Mouse (Mus musculus): ENCODE measurements around the gene Abcb8. TPM values are rescaled to one million over a fixed set of nuclear protein-coding genes. Genes with fewer than 3 reads are reported as not detected.
A peak's percentile ranks its signal among the peaks of the same experiment; 100 is the strongest.

The Abcb8 gene
- polyA plus RNA-seq, 1 experiment from 2014 or later: 30.5 TPM

GRCm38 (mm10) chr5:24366426-24366825 is 27.0 kb upstream of the Abcb8 start:
- Histone ChIP-seq H3K4me3 (replicated peaks) (no peak overlapping the region), H3K9ac (no peak overlapping the region), H3K4me2 (no peak overlapping the region), H3K4me1 (replicated peaks) (peaks cover 9% of the 10 kb centered on the region), H3K9me3 (replicated peaks) (no peaks in the 10 kb centered on the region), H3K27me3 (peaks cover 47% of the 10 kb centered on the region), H3K36me3 (no peaks in the 10 kb centered on the region), H3K27ac (no peak overlapping the region)
- DNase-seq: no peak
- ATAC-seq (ENCODE audit: low read depth): no peak
- WGBS (ENCODE audit: insufficient replicate concordance): 58% methylated on average over 9 of the region's 9 CpGs

- Histone ChIP-seq H3K27ac (no peak overlapping the region), H3K36me3 (no peaks in the 10 kb centered on the region), H3K9me3 (replicated peaks) (no peaks in the 10 kb centered on the region), H3K4me3 (replicated peaks) (no peak overlapping the region), H3K4me2 (no peak overlapping the region), H3K4me1 (replicated peaks) (peaks cover 9% of the 10 kb centered on the region), H3K27me3 (peaks cover 29% of the 10 kb centered on the region), H3K9ac (no peak overlapping the region)
- WGBS (ENCODE audit: insufficient replicate concordance): 64% methylated on average over 9 of the region's 9 CpGs
- no peak for DNase-seq
- ATAC-seq (ENCODE audit: low read depth): no peak
These were observed 23.7 kb upstream of the Abcb8 start for GRCm38 (mm10) chr5:24369767-24370166.

GRCm38 (mm10) chr5:24373807-24374206 is 19.7 kb upstream of the Abcb8 start:
- H3K27me3 ChIP-seq: peaks cover 17% of the 10 kb centered on the region
- no peak for ATAC-seq (ENCODE audit: low read depth)
- no peak overlapping the region for H3K4me3 ChIP-seq (replicated peaks)
- no peak overlapping the region for H3K4me2 ChIP-seq
- WGBS (ENCODE audit: insufficient replicate concordance): 73% methylated on average over 5 of the region's 5 CpGs
- no peak overlapping the region for H3K9ac ChIP-seq
- H3K9me3 ChIP-seq (replicated peaks): no peaks in the 10 kb centered on the region
- no peaks in the 10 kb centered on the region for H3K4me1 ChIP-seq (replicated peaks)
- no peak overlapping the region for H3K27ac ChIP-seq
- H3K36me3 ChIP-seq: no peaks in the 10 kb centered on the region
- no peak for DNase-seq

- DNase-seq (no peak), ATAC-seq (ENCODE audit: low read depth) (no peak)
- no peak overlapping the region for H3K9ac ChIP-seq
- no peaks in the 10 kb centered on the region for H3K9me3 ChIP-seq (replicated peaks)
- H3K4me2 ChIP-seq: no peak overlapping the region
- no peaks in the 10 kb centered on the region for H3K4me1 ChIP-seq (replicated peaks)
- H3K4me3 ChIP-seq (replicated peaks): no peak overlapping the region
- 70% methylated on average over 6 of the region's 6 CpGs for WGBS (ENCODE audit: insufficient replicate concordance)
- H3K27me3 ChIP-seq: peaks cover 16% of the 10 kb centered on the region
- H3K27ac ChIP-seq: no peak overlapping the region
- H3K36me3 ChIP-seq: no peaks in the 10 kb centered on the region
These were observed 19.2 kb upstream of the Abcb8 start for GRCm38 (mm10) chr5:24374216-24374615.

- Histone ChIP-seq H3K27me3 (peaks cover 16% of the 10 kb centered on the region), H3K9me3 (replicated peaks) (no peaks in the 10 kb centered on the region), H3K9ac (no peak overlapping the region), H3K27ac (no peak overlapping the region), H3K4me1 (replicated peaks) (no peaks in the 10 kb centered on the region), H3K4me2 (no peak overlapping the region), H3K4me3 (replicated peaks) (no peak overlapping the region), H3K36me3 (no peaks in the 10 kb centered on the region)
- 59% methylated on average over 7 of the region's 7 CpGs for WGBS (ENCODE audit: insufficient replicate concordance)
- ATAC-seq (ENCODE audit: low read depth) (no peak), DNase-seq (no peak)
These were observed 18.7 kb upstream of the Abcb8 start for GRCm38 (mm10) chr5:24374666-24375328.

- Histone ChIP-seq H3K4me3 (replicated peaks) (no peak overlapping the region), H3K9me3 (replicated peaks) (no peaks in the 10 kb centered on the region), H3K4me1 (replicated peaks) (peaks cover 9% of the 10 kb centered on the region), H3K27me3 (peaks cover 26% of the 10 kb centered on the region), H3K36me3 (no peaks in the 10 kb centered on the region), H3K27ac (no peak overlapping the region), H3K4me2 (no peak overlapping the region), H3K9ac (no peak overlapping the region)
- 52% methylated on average over 2 of the region's 2 CpGs for WGBS (ENCODE audit: insufficient replicate concordance)
- no peak for DNase-seq
- no peak for ATAC-seq (ENCODE audit: low read depth)
These were observed 14.8 kb upstream of the Abcb8 start for GRCm38 (mm10) chr5:24378700-24379099.

GRCm38 (mm10) chr5:24379501-24379900 is 14.0 kb upstream of the Abcb8 start:
- no peaks in the 10 kb centered on the region for H3K36me3 ChIP-seq
- no peak overlapping the region for H3K4me3 ChIP-seq (replicated peaks)
- H3K4me1 ChIP-seq (replicated peaks): peaks cover 17% of the 10 kb centered on the region
- H3K27ac ChIP-seq: no peak overlapping the region
- WGBS (ENCODE audit: insufficient replicate concordance): 70% methylated on average over 4 of the region's 4 CpGs
- H3K9me3 ChIP-seq (replicated peaks): no peaks in the 10 kb centered on the region
- no peak overlapping the region for H3K4me2 ChIP-seq
- no peak for ATAC-seq (ENCODE audit: low read depth)
- peaks cover 26% of the 10 kb centered on the region for H3K27me3 ChIP-seq
- DNase-seq: no peak
- H3K9ac ChIP-seq: no peak overlapping the region

GRCm38 (mm10) chr5:24380499-24380898 is 13.0 kb upstream of the Abcb8 start:
- DNase-seq: no peak
- H3K27me3 ChIP-seq: peaks cover 30% of the 10 kb centered on the region
- 62% methylated on average over 4 of the region's 4 CpGs for WGBS (ENCODE audit: insufficient replicate concordance)

GRCm38 (mm10) chr5:24381486-24381885 is 12.0 kb upstream of the Abcb8 start:
- ATAC-seq (ENCODE audit: low read depth): no peak
- Histone ChIP-seq H3K36me3 (no peaks in the 10 kb centered on the region), H3K9ac (no peak overlapping the region), H3K27me3 (peaks cover 40% of the 10 kb centered on the region), H3K27ac (no peak overlapping the region), H3K4me1 (replicated peaks) (peaks cover 25% of the 10 kb centered on the region), H3K4me2 (no peak overlapping the region), H3K9me3 (replicated peaks) (no peaks in the 10 kb centered on the region), H3K4me3 (replicated peaks) (no peak overlapping the region)
- DNase-seq: no peak
- 63% methylated on average over 6 of the region's 6 CpGs for WGBS (ENCODE audit: insufficient replicate concordance)

More at GRCm38 (mm10) chr5:24380499-24380898, 13.0 kb upstream of the Abcb8 start:
- Histone ChIP-seq H3K27ac (no peak overlapping the region), H3K4me2 (no peak overlapping the region), H3K4me1 (replicated peaks) (peaks cover 25% of the 10 kb centered on the region), H3K9me3 (replicated peaks) (no peaks in the 10 kb centered on the region), H3K4me3 (replicated peaks) (no peak overlapping the region), H3K36me3 (no peaks in the 10 kb centered on the region), H3K9ac (no peak overlapping the region)
- ATAC-seq (ENCODE audit: low read depth): no peak

- H3K27me3 ChIP-seq: peaks cover 45% of the 10 kb centered on the region
- H3K27ac ChIP-seq: no peak overlapping the region
- H3K4me2 ChIP-seq: no peak overlapping the region
- H3K9me3 ChIP-seq (replicated peaks): no peaks in the 10 kb centered on the region
- peaks cover 25% of the 10 kb centered on the region for H3K4me1 ChIP-seq (replicated peaks)
- DNase-seq (no peak), ATAC-seq (ENCODE audit: low read depth) (no peak)
- H3K4me3 ChIP-seq (replicated peaks): no peak overlapping the region
- H3K36me3 ChIP-seq: no peaks in the 10 kb centered on the region
- 47% methylated on average over 2 of the region's 2 CpGs for WGBS (ENCODE audit: insufficient replicate concordance)
- H3K9ac ChIP-seq: no peak overlapping the region
These were observed 11.5 kb upstream of the Abcb8 start for GRCm38 (mm10) chr5:24381988-24382387.

GRCm38 (mm10) chr5:24383026-24383859 is 10.2 kb upstream of the Abcb8 start:
- Histone ChIP-seq H3K4me2 (peak overlapping the region; percentile 75), H3K36me3 (no peaks in the 10 kb centered on the region), H3K4me3 (replicated peaks) (peak overlapping the region; percentile 60), H3K9ac (peak overlapping the region; percentile 67), H3K9me3 (replicated peaks) (no peaks in the 10 kb centered on the region), H3K27ac (no peak overlapping the region), H3K4me1 (replicated peaks) (peaks cover 38% of the 10 kb centered on the region), H3K27me3 (peaks cover 49% of the 10 kb centered on the region)
- DNase-seq (peak; percentile 79), ATAC-seq (ENCODE audit: low read depth) (peak; percentile 91)
- WGBS (ENCODE audit: insufficient replicate concordance): 2% methylated on average over 34 of the region's 34 CpGs

All from liver, embryonic 13.5 days (tissue).